Mouse (Mus musculus) brain, embryonic 14.5 days (tissue): ENCODE data around the gene Atp2c1.

Source experiments
- CTCF ChIP-seq: fragments of 200-500 bp; IDR thresholded peaks from 2 replicates; pipeline ENCODE4 v1.5.1; 2012; ENCODE audit warnings: inconsistent platforms, mild to moderate bottlenecking, moderate library complexity, borderline replicate concordance; ENCODE audit not compliant: insufficient read depth, insufficient read length; ENCODE audit errors: extremely low read depth
- POLR2A ChIP-seq: fragments of 200-500 bp; IDR thresholded peaks from 2 replicates; pipeline ENCODE4 v1.6.1; 2012; ENCODE audit warnings: mild to moderate bottlenecking, inconsistent platforms, borderline replicate concordance; ENCODE audit not compliant: poor library complexity, insufficient read depth, insufficient read length, severe bottlenecking; ENCODE audit errors: extremely low read depth

DNA sequence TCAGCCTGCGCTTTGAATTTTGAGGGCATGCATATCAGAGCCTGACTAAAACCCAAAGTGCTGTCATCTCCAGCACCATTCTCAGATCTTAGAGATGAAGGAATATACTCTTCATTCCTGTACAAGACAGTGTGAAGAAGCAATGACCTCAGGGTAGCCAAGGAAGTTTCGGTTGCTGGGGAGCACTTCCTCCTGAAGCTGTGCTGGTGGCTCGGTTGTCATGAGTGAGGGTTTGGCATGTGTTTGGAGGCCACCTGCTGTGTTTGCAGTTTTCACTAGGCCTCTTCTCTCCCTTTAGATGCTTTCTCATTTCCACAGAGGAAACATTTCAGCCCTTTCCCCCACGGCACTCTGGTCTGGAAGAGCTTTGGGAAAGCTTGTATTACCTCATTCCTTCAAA, 24.7 kb downstream of the Atp2c1 start:
- TF ChIP-seq CTCF (no peak), POLR2A (no peak)
